Mouse (Mus musculus) CH12.LX (cell line): ENCODE results near the gene Gm17455. TPM values are rescaled to one million over a fixed set of nuclear protein-coding genes. Genes with fewer than 3 reads are reported as not detected.

Experiments
- DNase-seq: peaks from one replicate; pipeline ENCODE4 v3.0.0-alpha.2; 2013; ENCODE audit errors: extremely low read depth
- H3K27ac ChIP-seq: 2 replicates; pipeline ENCODE4 v1.5.1; 2012; ENCODE audit warnings: low read depth, mild to moderate bottlenecking, control low read depth, moderate library complexity; ENCODE audit not compliant: insufficient read depth
- H3K27me3 ChIP-seq: replicated peaks from 2 replicates; pipeline ENCODE3; 2012; ENCODE audit warnings: inconsistent platforms
- H3K36me3 ChIP-seq, 2 experiments: replicated peaks in 1 of 2; 2 replicates each; pipeline versions ENCODE3 to v1.6.1; 2012; ENCODE audit warnings: inconsistent platforms in 1 of 2, low read length in 1 of 2, mild to moderate bottlenecking in 1 of 2, mixed read lengths in 1 of 2, moderate library complexity in 1 of 2; ENCODE audit not compliant: control insufficient read depth in 1 of 2, insufficient read depth in 1 of 2
- H3K4me1 ChIP-seq, 2 experiments: 2 replicates each; pipeline ENCODE4 v1.6.1; 2012; ENCODE audit warnings: inconsistent platforms in 1 of 2, moderate library complexity in 1 of 2; ENCODE audit not compliant: insufficient read depth in 2 of 2, control insufficient read depth in 1 of 2
- H3K4me2 ChIP-seq: 2 replicates; pipeline ENCODE4 v1.6.1; 2012; ENCODE audit warnings: low read depth, mild to moderate bottlenecking, control low read depth; ENCODE audit not compliant: poor library complexity, insufficient read depth, severe bottlenecking
- H3K4me3 ChIP-seq, 3 experiments: fragments of 150-350 bp in 1 of 3; sonication (generic) in 1 of 3; replicated peaks in 1 of 3; 2 replicates each; pipeline versions ENCODE3 to v1.5.1; 2011 to 2012; ENCODE audit warnings: low read depth in 2 of 3, low read length in 2 of 3, mild to moderate bottlenecking in 2 of 3, moderate library complexity in 2 of 3, control low read depth in 1 of 3, improper control_type of control experiment in 1 of 3, inconsistent platforms in 1 of 3, mixed read lengths in 1 of 3; ENCODE audit not compliant: poor library complexity in 1 of 3
- H3K79me2 ChIP-seq: replicated peaks from 2 replicates; pipeline ENCODE4 v1.6.1; 2012; ENCODE audit warnings: mild to moderate bottlenecking, moderate library complexity; ENCODE audit not compliant: control insufficient read depth, poor library complexity, insufficient read depth, severe bottlenecking; ENCODE audit errors: extremely low read depth
- H3K9ac ChIP-seq: 2 replicates; pipeline ENCODE4 v1.6.1; 2012; ENCODE audit warnings: low read depth, mild to moderate bottlenecking, control low read depth, moderate library complexity; ENCODE audit not compliant: insufficient read depth
- H3K9me3 ChIP-seq: replicated peaks from 2 replicates; pipeline ENCODE3; 2012; ENCODE audit warnings: low read length, inconsistent platforms, mixed read lengths
- CHD1 ChIP-seq: IDR thresholded peaks from 2 replicates; pipeline ENCODE4 v1.6.1; 2012; ENCODE audit warnings: low read depth, low read length, improper control_type of control experiment, inconsistent platforms
- ETS1 ChIP-seq: conservative IDR thresholded peaks from 2 replicates; pipeline ENCODE4 v1.6.1; 2012; ENCODE audit warnings: low read depth, mild to moderate bottlenecking, inconsistent platforms, low read length, improper control_type of control experiment, moderate library complexity
- JUN ChIP-seq: IDR thresholded peaks from 2 replicates; pipeline ENCODE4 v1.6.1; 2011; ENCODE audit warnings: low read depth, mild to moderate bottlenecking, low read length, improper control_type of control experiment, moderate library complexity; ENCODE audit not compliant: insufficient read depth
- JUND ChIP-seq: conservative IDR thresholded peaks from 2 replicates; pipeline ENCODE4 v1.6.1; 2011; ENCODE audit warnings: low read depth, low read length, improper control_type of control experiment
- MAFK ChIP-seq: IDR thresholded peaks from 2 replicates; pipeline ENCODE4 v1.6.1; 2011; ENCODE audit warnings: low read length, improper control_type of control experiment; ENCODE audit not compliant: insufficient replicate concordance
- MXI1 ChIP-seq: IDR thresholded peaks from 2 replicates; pipeline ENCODE4 v1.6.1; 2011; ENCODE audit warnings: mild to moderate bottlenecking, low read depth, low read length, improper control_type of control experiment
- MYC ChIP-seq: IDR thresholded peaks from 2 replicates; pipeline ENCODE4 v1.6.1; 2011; ENCODE audit warnings: low read depth, mild to moderate bottlenecking, improper control_type of control experiment, low read length
- NELFE ChIP-seq: IDR thresholded peaks from 2 replicates; pipeline ENCODE4 v1.6.1; 2011; ENCODE audit warnings: low read depth, low read length, improper control_type of control experiment
- POLR2A ChIP-seq: IDR thresholded peaks from 2 replicates; pipeline ENCODE4 v1.6.1; 2011; ENCODE audit warnings: low read depth, mild to moderate bottlenecking, improper control_type of control experiment, low read length
- RCOR1 ChIP-seq: conservative IDR thresholded peaks from 2 replicates; pipeline ENCODE4 v1.6.1; 2012; ENCODE audit warnings: low read depth, mild to moderate bottlenecking, inconsistent platforms, low read length, improper control_type of control experiment
- SIN3A ChIP-seq: IDR thresholded peaks from 2 replicates; pipeline ENCODE4 v1.6.1; 2012; ENCODE audit warnings: low read length, improper control_type of control experiment, inconsistent platforms
- TCF12 ChIP-seq: IDR thresholded peaks from 2 replicates; pipeline ENCODE4 v1.6.1; 2014; ENCODE audit warnings: low read depth, mild to moderate bottlenecking, inconsistent platforms, low read length, improper control_type of control experiment
- ZMIZ1 ChIP-seq: IDR thresholded peaks from 2 replicates; pipeline ENCODE4 v1.6.1; 2012; ENCODE audit warnings: low read depth, mild to moderate bottlenecking, inconsistent platforms, low read length, improper control_type of control experiment
- dilution Hi-C: fragments of 300-500 bp; cut with MboI; formaldehyde crosslinking; loops from 2 replicates; pipeline ENCODE4 v1.14.3; 2020; ENCODE audit warnings: low sequenced_read_pairs; ENCODE audit not compliant: extremely low pct_unique_long_range_greater_than_20kb, extremely low pct_ligation_motif_present
- in situ Hi-C: fragments of 300-500 bp; cut with MboI; formaldehyde crosslinking; loops from 3 replicates; pipeline ENCODE4 v1.14.3; 2019; ENCODE audit warnings: low sequenced_read_pairs, low pct_ligation_motif_present, low pct_unique_long_range_greater_than_20kb, mixed read lengths
- polyA plus RNA-seq: library from polyadenylated mRNA; unstranded; fragments of >175 nt; gene quantifications from 2 replicates; pipeline ENCODE4 v1.2.1, GENCODE M21; 2012; ENCODE audit warnings: low read depth; ENCODE audit not compliant: insufficient read length
- total RNA-seq, 2 experiments: library from RNA; depleted of rRNA; stranded (reverse); fragments of 300-350 nt in 1 of 2; fragments of >200 nt in 1 of 2; gene quantifications; 2 replicates each; pipeline ENCODE4 v1.2.3; 2012 to 2014

Gm17455 gene
- total and polyA plus RNA-seq, 3 experiments: not detected

DNA sequence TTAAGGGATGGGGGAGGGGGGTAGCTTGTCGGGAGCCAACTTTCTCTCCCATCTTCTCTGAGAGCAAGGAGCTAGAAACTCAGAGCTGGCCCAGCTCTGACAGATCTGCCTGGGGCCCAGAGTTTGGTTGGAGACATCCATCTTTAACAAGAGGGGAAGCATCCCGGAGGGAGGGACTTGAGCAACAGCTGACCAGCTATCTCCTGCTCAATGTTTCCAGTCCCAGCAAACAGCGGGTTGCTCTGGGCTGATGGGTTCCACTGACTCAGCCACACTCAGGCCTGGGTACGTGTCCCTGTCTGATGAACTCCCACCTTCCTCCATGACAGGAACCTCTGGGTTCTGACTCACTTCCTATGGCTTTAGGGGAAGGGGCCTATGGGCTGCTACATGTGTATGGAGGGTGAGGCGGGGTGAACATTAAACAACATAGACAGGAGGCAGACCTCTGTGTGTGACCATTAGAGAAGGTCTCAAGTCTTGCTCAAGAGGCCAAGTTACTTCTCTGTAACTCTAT is 8.6 kb upstream of the Gm17455 start:
- DNase-seq: peak; percentile 40
- 0 out of 2 replicates have a peak, but pooled peaks have one; percentile 32 for TF ChIP-seq NELFE
- TF ChIP-seq CHD1: peak; percentile 73; the same call in 1 of the 2 replicates
- TF ChIP-seq MAFK: 0 out of 2 replicates have a peak, but pooled peaks have one; percentile 11
- peak; percentile 65 for TF ChIP-seq ETS1
- no peak for TF ChIP-seq JUND
- peak; percentile 69; the same call in 1 of the 2 replicates for TF ChIP-seq ZMIZ1
- TF ChIP-seq MXI1: peak; percentile 76; the same call in 1 of the 2 replicates
- 0 out of 2 replicates have a peak, but pooled peaks have one; percentile 31 for TF ChIP-seq RCOR1
- 0 out of 2 replicates have a peak, but pooled peaks have one; percentile 30 for TF ChIP-seq MYC
- no peak for TF ChIP-seq JUN
- no peak; the same call in none of the 2 replicates for TF ChIP-seq POLR2A
- TF ChIP-seq TCF12: no peak; the same call in 1 of the 2 replicates
- peak; percentile 80 for TF ChIP-seq SIN3A
- TF ChIP-seq, all 38 proteins: peak for 9
- Histone ChIP-seq H3K27ac (peak overlapping the region; percentile 93), H3K9ac (peak overlapping the region; percentile 73), H3K79me2 (no peaks in the 10 kb centered on the region; the same call in 1 of the 2 replicates), H3K9me3 (peaks cover 7% of the 10 kb centered on the region), H3K4me3 (peak overlapping the region; percentile 33 to 58 (median 58)), H3K36me3 (peaks cover 5 to 13% of the 10 kb centered on the region in 2 experiments), H3K27me3 (peaks cover 3% of the 10 kb centered on the region), H3K4me1 (peaks cover 19 to 37% of the 10 kb centered on the region in 2 experiments), H3K4me2 (peak overlapping the region; percentile 59)
- dilution Hi-C loops (no loop called here), in situ Hi-C loops (loop anchor here (5.0 to 25.0 kb wide), 3 partner anchors 39 to 479 kb away; no protein-coding TSS in a partner anchor)

- dilution Hi-C loops: no loop called here
- Histone ChIP-seq H3K4me2 (peak overlapping the region; percentile 59), H3K27ac (peak overlapping the region; percentile 93), H3K79me2 (no peaks in the 10 kb centered on the region; the same call in 1 of the 2 replicates)
- TF ChIP-seq CHD1: no peak
- TF ChIP-seq, all 38 proteins: peak for 0
- H3K27me3 ChIP-seq: peaks cover 3% of the 10 kb centered on the region
- DNase-seq: no peak
- H3K9ac ChIP-seq: peak overlapping the region; percentile 73; the same call in 1 of the 2 replicates
- peaks cover 7% of the 10 kb centered on the region for H3K9me3 ChIP-seq
- peaks cover 19 to 37% of the 10 kb centered on the region in 2 experiments for H3K4me1 ChIP-seq
- H3K4me3 ChIP-seq: peak overlapping the region in 1 of 3 experiments; percentile 58
- in situ Hi-C loops: loop anchor here (5.0 to 25.0 kb wide), 3 partner anchors 39 to 479 kb away; no protein-coding TSS in a partner anchor
- peaks cover 5 to 13% of the 10 kb centered on the region in 2 experiments for H3K36me3 ChIP-seq
Observed at GRCm38 (mm10) chr10:60391661-60392060, 7.9 kb upstream of the Gm17455 start.
